Mouse (Mus musculus) naive thymus-derived CD4-positive, alpha-beta T cell, adult 2 months (primary cell): ENCODE measurements at regions not wholly inside any gene's neighbourhood (a gene's known extent, or its start where the extent isn't known, plus 50 kb on each side); places are given as distances from the start of the nearest gene placed in this dataset.
A peak's percentile ranks its signal among the peaks of the same experiment; 100 is the strongest.

ENCODE experiments used
- DNase-seq: peaks from one replicate; pipeline ENCODE4 v3.0.0-alpha.2; 2011; ENCODE audit warnings: low read depth

DNA sequence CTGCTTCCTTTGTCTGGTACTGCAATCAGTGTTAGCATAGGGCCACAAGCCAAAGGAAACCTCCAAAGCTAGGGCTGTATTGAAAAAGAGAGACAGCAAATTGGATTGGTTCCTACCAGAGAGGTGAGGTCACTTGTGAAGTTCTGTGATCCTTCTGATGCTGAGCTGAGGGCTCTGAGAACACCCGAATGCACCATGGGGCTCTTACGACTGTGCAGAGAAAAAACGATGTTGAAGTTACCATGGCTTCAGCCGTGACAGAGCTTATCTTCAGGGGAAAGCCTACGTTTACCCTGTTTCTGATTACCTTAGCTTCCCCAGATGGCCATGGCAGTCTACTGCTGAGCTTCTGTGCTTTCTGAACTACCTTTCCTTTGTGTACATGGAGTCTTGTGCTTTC lies 53.9 kb upstream of the Fmo9 start:
- DNase-seq = no peak

DNA sequence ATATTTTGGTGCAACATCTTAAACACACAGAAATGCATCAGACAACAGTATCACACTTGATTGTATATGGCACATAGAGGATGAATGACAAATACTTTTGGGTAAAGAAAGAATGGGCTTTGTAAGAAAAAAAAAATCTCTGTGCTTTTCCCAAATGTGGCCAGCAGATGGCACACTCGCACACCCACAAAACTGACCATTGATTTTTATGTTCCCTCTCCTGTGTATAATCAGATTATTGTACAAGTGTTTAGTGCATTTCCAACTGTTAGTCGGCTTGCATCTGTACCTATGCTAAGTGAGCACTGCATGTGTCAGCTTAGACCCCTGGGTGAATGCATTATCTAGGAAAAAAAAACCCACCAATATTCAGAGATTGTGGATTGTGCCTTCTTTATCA lies 56.4 kb upstream of the Fmo9 start:
- DNase-seq = peak; percentile 11

DNA sequence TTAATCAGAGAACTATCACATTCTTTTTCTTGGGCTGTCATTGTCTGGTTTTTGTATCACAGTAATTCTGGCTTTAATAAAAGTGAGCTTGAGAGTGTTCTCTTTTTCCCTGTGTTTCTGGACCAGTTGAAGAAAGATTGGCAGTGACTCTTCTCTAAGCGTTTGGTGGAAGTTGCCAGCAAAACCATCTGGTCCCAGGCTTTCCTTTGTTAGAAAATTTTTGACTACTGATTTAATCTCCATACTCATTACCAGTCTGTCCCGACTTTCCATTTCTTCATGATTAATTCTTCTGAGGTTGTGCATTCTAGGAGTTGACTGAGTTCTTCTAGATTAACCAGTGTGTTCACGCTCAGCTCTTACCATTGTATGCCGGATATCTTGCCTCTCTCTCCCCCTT lies 68.6 kb upstream of the Fmo9 start:
- DNase-seq = no peak

DNA sequence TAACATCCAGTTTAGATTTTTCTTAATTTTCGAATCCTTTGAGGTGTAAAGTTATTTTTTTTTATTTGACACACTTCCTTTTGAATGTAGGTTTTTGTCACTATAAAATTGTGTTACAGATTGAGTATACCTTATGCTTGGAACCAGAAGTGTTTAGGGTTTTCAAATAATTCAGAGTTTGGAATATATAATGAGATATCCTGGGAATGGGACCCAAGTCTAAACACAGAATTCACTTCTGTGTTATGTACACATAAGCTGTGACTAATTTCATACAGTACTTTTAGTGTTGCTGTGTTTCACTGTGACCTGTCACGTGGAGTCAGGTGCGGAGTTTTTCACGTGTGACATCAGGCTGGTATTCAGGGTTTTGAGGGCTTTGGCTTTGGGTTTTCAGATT lies 69.1 kb upstream of the Fmo9 start:
- no peak for DNase-seq

- no peak for DNase-seq
Observed at GRCm38 (mm10) chr1:166751436-166751835, 69.8 kb upstream of the Fmo9 start.

DNA sequence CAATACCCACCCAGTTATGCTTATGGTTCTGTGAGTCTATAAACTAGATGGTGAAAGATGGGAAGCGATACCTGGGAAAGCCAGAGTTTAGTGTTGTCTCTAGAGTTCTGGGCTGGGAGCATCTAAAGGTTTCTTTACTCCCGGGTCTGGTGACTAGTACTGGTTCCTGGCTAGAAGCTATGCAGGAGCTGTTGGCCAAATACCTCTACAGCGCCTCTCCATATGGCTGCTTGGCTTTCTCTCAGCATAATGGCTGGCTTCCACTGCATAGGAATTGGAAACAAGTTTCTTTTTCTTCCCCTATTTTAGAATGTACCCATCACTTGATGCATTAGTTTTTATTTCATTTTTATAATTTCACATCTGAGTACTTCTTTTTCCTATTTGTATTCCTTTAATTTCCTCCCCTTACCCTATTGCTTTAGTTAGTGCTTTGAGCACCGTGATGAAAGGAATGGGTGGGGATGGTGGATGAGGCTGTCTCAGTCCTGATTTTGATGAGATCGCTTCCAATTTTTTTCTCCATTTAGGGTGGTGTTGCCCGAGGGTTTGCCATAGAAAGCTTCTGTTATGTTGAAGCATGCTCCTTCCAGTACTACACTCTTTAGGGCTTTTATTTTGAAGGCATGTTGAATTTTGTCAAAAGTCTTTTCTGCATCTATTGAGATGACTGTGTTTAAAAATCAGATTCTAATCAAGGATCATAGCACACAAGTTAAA lies 71.5 kb upstream of the Fmo9 start:
- no peak for DNase-seq

- no peak for DNase-seq
Observed at GRCm38 (mm10) chr1:166758987-166759386, 77.3 kb upstream of the Fmo9 start.

GRCm38 (mm10) chr1:166773114-166773513 lies 91.5 kb upstream of the Fmo9 start:
- DNase-seq = no peak

DNA sequence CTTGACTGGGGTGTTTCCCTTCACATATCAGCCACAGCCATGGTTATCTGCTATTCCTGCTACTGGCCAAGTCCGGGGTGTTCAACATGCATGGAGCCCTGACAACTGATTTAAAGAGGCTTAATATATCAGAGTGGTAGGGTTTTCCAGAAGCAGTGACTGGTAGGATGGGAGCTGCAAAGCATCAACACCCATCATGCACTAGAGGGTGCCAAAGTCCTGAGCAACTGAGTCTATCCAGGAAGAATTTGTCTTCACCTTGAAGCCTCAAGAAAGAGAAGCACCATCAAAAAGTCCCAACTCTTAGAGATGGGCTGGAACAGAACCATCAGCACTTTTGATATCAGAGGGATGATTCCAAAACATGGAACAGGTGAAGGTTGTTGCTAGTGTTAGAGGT lies 100.5 kb upstream of the Fmo9 start:
- DNase-seq = peak; percentile 2

- no peak for DNase-seq
Observed at GRCm38 (mm10) chr1:166787945-166788344, 106.3 kb upstream of the Fmo9 start.

DNA sequence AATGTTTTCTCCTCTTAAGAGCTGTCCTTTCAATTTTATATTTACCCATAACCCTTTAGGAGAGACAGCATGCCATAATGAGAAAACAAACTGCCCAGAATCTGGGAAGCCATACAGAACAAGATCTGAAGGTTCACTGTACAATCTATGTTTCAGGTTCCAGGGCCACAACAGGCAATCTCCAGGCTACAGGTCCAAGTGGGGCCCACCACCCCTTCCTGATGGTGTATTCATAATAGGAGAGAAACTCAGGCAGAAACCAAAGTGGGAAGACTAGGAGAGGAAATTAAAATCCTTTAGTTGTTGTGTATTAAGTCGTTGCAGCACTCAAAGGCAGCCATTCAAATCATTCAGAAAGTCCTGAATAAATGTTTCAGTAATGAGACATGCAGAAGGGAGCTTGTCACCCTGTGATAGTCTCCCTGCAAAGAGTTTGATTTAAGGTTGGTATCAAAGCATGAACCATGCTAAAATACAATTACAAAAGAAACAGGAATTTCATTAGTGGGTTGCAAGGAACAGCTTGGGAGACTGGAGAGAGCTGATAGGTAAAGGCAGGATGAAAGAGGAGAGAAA lies 107.3 kb upstream of the Fmo9 start:
- no peak for DNase-seq

GRCm38 (mm10) chr1:166793052-166793716 lies 111.5 kb upstream of the Fmo9 start:
- no peak for DNase-seq

GRCm38 (mm10) chr1:166793717-166794081 lies 112.1 kb upstream of the Fmo9 start:
- no peak for DNase-seq

DNA sequence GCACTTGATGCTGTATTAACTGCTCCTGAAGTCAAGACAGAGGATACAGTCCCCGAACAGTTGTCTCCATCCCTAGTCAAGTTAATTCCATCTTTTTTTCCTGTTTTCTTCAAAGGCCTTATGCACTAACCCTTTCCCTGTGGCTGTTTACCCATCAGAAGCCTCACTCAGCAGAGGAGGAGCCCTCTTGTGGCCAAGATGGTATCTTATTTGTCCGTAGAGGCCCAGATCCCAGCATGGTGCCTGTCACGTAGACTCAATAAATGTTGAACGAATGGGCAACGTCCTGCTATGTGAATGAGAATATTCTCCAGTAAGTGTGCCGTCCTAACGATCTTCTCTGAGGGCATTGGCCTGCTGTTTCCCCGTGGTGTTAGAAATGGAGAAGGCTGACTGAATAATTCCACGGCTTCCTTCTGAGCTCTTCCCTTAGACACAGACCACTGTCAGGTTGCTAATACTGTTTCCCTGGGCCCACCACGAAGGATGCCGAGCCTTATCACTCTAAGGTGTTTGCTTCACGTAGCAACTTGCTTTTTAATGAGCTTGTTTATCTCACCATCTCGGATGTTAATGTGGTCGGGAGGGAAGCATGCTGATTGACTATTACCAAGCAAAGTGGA lies 113.1 kb upstream of the Fmo9 start:
- DNase-seq = no peak

- no peak for DNase-seq
Observed at GRCm38 (mm10) chr1:166795613-166796012, 114.0 kb upstream of the Fmo9 start.

GRCm38 (mm10) chr1:166796362-166796925 lies 114.8 kb upstream of the Fmo9 start:
- DNase-seq = no peak

DNA sequence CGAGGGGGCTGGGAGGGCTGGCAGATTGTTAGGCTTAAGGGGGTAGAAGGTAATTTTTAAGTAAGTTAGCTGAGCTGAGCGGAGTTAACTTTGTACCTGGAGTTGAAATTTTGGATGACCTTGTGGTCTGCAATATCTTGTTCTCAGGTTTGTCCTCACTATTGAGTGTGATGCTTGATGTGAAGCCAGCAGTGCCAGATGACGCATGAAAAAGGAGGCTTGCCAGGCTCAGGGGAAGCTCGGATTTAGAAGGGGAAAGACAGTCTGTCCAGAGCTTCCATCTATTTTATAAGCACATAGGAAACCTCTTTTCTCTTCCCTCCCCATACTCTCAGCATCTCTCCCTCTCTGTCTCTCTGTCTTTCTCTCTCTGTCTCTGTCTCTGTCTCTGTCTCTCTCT lies 115.3 kb upstream of the Fmo9 start:
- DNase-seq = no peak

DNA sequence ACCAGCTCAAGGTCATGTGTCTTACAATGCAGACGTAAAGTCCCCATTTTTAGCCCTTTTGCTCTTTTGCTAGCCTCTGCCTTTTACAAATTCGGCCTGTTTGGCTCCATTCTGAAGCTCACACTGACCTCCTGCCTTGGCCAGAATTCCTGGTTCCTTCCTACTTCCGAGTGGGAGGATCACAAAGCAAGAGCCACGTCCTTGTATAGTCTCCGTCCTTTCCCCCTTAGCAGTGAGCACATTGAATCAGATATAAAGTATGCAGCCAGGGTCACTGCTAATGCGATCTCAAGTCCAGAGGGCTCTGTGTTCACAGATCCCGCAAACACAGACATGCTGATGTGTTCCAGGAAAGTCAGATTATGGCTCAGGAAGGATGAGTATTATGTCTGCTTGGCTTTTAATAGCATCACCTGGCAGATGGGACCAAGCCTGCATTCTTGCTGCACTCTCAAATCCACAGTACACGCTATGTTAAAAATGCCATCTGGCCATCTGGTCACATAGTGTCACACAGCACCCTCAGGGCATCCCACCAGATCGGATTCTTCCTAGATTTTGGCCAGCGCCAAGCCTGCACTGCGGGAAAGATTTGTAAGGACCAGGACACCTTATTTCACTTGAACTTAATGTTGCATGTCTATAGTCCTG lies 119.4 kb upstream of the Fmo9 start:
- DNase-seq = no peak

DNA sequence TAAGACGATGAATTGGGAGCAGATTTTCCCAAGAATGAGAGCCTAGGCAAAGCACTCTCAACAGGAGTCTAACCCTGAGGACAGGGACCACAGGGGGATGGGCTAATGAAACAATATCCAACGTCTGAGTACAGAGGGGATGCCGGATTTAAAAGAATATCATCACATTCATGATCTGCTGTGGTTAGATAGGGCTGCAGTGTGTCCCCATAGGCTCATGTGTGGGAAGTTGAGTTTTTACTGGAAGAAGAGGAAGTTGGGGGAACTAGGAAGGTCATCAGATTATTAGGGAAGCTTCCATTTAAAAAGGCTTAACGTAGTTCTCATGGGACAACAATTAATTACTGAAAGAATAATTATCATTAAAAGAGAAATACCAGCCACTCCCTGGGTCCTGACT lies 120.3 kb upstream of the Fmo9 start:
- DNase-seq = no peak

- DNase-seq = no peak
Observed at GRCm38 (mm10) chr1:166803928-166804327, 122.3 kb upstream of the Fmo9 start.

GRCm38 (mm10) chr1:166804333-166804732 lies 122.7 kb upstream of the Fmo9 start:
- DNase-seq = no peak
